Mouse (Mus musculus): ENCODE results near the gene Rrm2.

DNA sequence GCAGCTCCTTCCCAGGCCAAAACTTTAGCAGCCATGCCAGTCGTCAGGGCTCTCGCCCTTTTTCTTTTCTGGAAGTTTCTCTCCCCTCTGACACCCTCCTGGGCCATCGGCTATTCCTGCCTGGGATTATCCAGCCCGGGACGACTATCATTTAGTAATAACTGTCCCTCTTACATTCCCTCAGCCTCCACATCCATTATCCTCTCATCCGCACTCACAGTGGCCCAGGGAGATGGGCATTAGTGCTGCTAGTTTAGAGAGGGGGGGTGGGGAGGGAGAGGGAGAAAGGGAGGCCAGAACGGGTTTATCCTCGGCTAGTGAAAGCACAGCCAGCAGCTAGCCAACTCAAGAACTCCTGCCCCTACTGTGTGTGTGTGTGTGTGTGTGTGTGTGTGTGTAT, 39.3 kb downstream of the Rrm2 start:
- TF ChIP-seq SIN3A (IDR thresholded peaks at IDR 0.05; ENCODE audit: low read length) = no peak
- no peak for TF ChIP-seq ZMIZ1 (IDR thresholded peaks at IDR 0.05; ENCODE audit: low read depth, low read length)
- no peak for TF ChIP-seq CHD1 (IDR thresholded peaks at IDR 0.05; ENCODE audit: low read depth, low read length)
- TF ChIP-seq USF1 (IDR thresholded peaks at IDR 0.05; ENCODE audit: low read depth, low read length) = no peak
- TF ChIP-seq POLR2A (IDR thresholded peaks at IDR 0.05; ENCODE audit: control insufficient read depth in 1 of 2, insufficient read depth in 1 of 2, low read depth in 1 of 2, low read length in 2 of 2, poor library complexity in 1 of 2) = no peak
- no peak for TF ChIP-seq CHD2 (IDR thresholded peaks at IDR 0.05; ENCODE audit: low read length)
- TF ChIP-seq CTCF (IDR thresholded peaks at IDR 0.05 in 2 of 3, conservative IDR thresholded peaks at IDR 0.05 in 1 of 3; ENCODE audit: control insufficient read depth in 1 of 3, insufficient read depth in 1 of 3, low read depth in 2 of 3, low read length in 3 of 3, poor library complexity in 1 of 3, severe bottlenecking in 1 of 3) = no peak
- TF ChIP-seq BHLHE40 (IDR thresholded peaks at IDR 0.05; ENCODE audit: borderline replicate concordance, low read depth, low read length) = no peak
- no peak for TF ChIP-seq EP300 (IDR thresholded peaks at IDR 0.05; ENCODE audit: low read depth in 1 of 2, low read length in 2 of 2)
